Mouse (Mus musculus) embryonic fibroblast, embryonic 13.5 days (primary cell): ENCODE data around the gene Ccdc97. TPM values are rescaled to one million over a fixed set of nuclear protein-coding genes. Genes with fewer than 3 reads are reported as not detected.

Source experiments
- H3K27ac ChIP-seq: 2 replicates; pipeline ENCODE4 v1.5.1; 2012; ENCODE audit warnings: low read length, control low read depth, inconsistent platforms; ENCODE audit not compliant: insufficient read depth
- H3K4me1 ChIP-seq: 2 replicates; pipeline ENCODE4 v1.6.1; 2011; ENCODE audit warnings: low read length; ENCODE audit not compliant: control insufficient read depth, insufficient read depth
- H3K4me3 ChIP-seq: 2 replicates; pipeline ENCODE4 v1.5.1; 2011; ENCODE audit warnings: mild to moderate bottlenecking, control low read depth, low read length; ENCODE audit not compliant: insufficient read depth
- CTCF ChIP-seq: IDR thresholded peaks from 2 replicates; pipeline ENCODE4 v1.5.1; 2011; ENCODE audit warnings: mild to moderate bottlenecking, control low read depth, low read length, moderate library complexity, borderline replicate concordance; ENCODE audit not compliant: insufficient read depth
- POLR2A ChIP-seq: IDR thresholded peaks from 2 replicates; pipeline ENCODE4 v1.6.1; 2011; ENCODE audit warnings: low read depth, mild to moderate bottlenecking, control low read depth, low read length, moderate library complexity
- polyA plus RNA-seq: library from polyadenylated mRNA; stranded (reverse); fragments of >200 nt; gene quantifications from 2 replicates; pipeline ENCODE4 v1.2.4, GENCODE M21; 2011; ENCODE audit warnings: low read depth; ENCODE audit not compliant: missing spikeins, insufficient read length

Ccdc97 gene
- polyA plus RNA-seq, result 31.5 and 32.0 TPM in 2 replicates

- TF ChIP-seq CTCF (no peak), POLR2A (peak; percentile 74; the same call in 1 of the 2 replicates)
- H3K27ac ChIP-seq, result peak within 1 kb of the TSS; percentile 75
- H3K4me1 ChIP-seq, result no peaks in the 10 kb centered on the region; the same call in 1 of the 2 replicates
- peak within 1 kb of the TSS; percentile 74 for H3K4me3 ChIP-seq
Observed at GRCm38 (mm10) chr7:25718788-25719417, at the start of gene Ccdc97. TSS of gene Ccdc97 (minus strand) at chr7:25719088.

GRCm38 (mm10) chr7:25768229-25768628 is 49.3 kb upstream of the Ccdc97 start:
- H3K4me1 ChIP-seq, result peaks cover 5% of the 10 kb centered on the region; the same call in 1 of the 2 replicates
- no peak overlapping the region for H3K27ac ChIP-seq
- TF ChIP-seq POLR2A (no peak), CTCF (no peak)
- no peak overlapping the region for H3K4me3 ChIP-seq

GRCm38 (mm10) chr7:25766108-25766507 is 47.2 kb upstream of the Ccdc97 start:
- no peaks in the 10 kb centered on the region for H3K4me1 ChIP-seq
- H3K27ac ChIP-seq, result no peak overlapping the region
- H3K4me3 ChIP-seq, result no peak overlapping the region
- TF ChIP-seq POLR2A (no peak), CTCF (no peak)

- Histone ChIP-seq H3K4me1 (no peaks in the 10 kb centered on the region), H3K27ac (no peak overlapping the region), H3K4me3 (no peak overlapping the region)
- TF ChIP-seq POLR2A (no peak), CTCF (no peak)
Observed at GRCm38 (mm10) chr7:25764221-25764620, 45.3 kb upstream of the Ccdc97 start.

GRCm38 (mm10) chr7:25763678-25764077 is 44.8 kb upstream of the Ccdc97 start:
- TF ChIP-seq POLR2A, result no peak
- no peak for TF ChIP-seq CTCF
- no peak overlapping the region for H3K27ac ChIP-seq
- no peak overlapping the region for H3K4me3 ChIP-seq
- no peaks in the 10 kb centered on the region for H3K4me1 ChIP-seq

- TF ChIP-seq POLR2A, result no peak
- no peak for TF ChIP-seq CTCF
- H3K4me1 ChIP-seq, result peaks cover 4% of the 10 kb centered on the region; the same call in 1 of the 2 replicates
- no peak overlapping the region for H3K4me3 ChIP-seq
- H3K27ac ChIP-seq, result no peak overlapping the region
Observed at GRCm38 (mm10) chr7:25761354-25761753, 42.5 kb upstream of the Ccdc97 start.

GRCm38 (mm10) chr7:25756011-25756410 is 37.1 kb upstream of the Ccdc97 start:
- H3K4me3 ChIP-seq, result peak overlapping the region; percentile 47
- TF ChIP-seq POLR2A (peak; percentile 98), CTCF (0 out of 2 replicates have a peak, but pooled peaks have one; percentile 9)

GRCm38 (mm10) chr7:25755468-25755833 is 36.6 kb upstream of the Ccdc97 start:
- peaks cover 8% of the 10 kb centered on the region for H3K4me1 ChIP-seq
- peak overlapping the region; percentile 47 for H3K4me3 ChIP-seq
- TF ChIP-seq POLR2A (peak; percentile 43; the same call in 1 of the 2 replicates), CTCF (no peak)
- H3K27ac ChIP-seq, result peak overlapping the region; percentile 95

More at GRCm38 (mm10) chr7:25756011-25756410, 37.1 kb upstream of the Ccdc97 start:
- peaks cover 8% of the 10 kb centered on the region for H3K4me1 ChIP-seq
- peak overlapping the region; percentile 95 for H3K27ac ChIP-seq

- Histone ChIP-seq H3K4me3 (peak within 1 kb of the TSS; percentile 99), H3K4me1 (peaks cover 8% of the 10 kb centered on the region), H3K27ac (peak within 1 kb of the TSS; percentile 95)
- TF ChIP-seq POLR2A (peak; percentile 59), CTCF (no peak)
Observed at GRCm38 (mm10) chr7:25754738-25755467, 36.0 kb upstream of the Ccdc97 start, which contains the start of gene Hnrnpul1. TSS of gene Hnrnpul1 (minus strand) at chr7:25754757.

GRCm38 (mm10) chr7:25754439-25754737 is 35.5 kb upstream of the Ccdc97 start:
- TF ChIP-seq POLR2A (no peak; the same call in 1 of the 2 replicates), CTCF (0 out of 2 replicates have a peak, but pooled peaks have one; percentile 10)
- H3K27ac ChIP-seq, result peak overlapping the region; percentile 95
- H3K4me1 ChIP-seq, result peaks cover 9% of the 10 kb centered on the region
- peak overlapping the region; percentile 99 for H3K4me3 ChIP-seq
